Mouse (Mus musculus) liver, embryonic 12.5 days (tissue): ENCODE results near the gene Nbr1. TPM values are rescaled to one million over a fixed set of nuclear protein-coding genes. Genes with fewer than 3 reads are reported as not detected.
"Not testable (repeated sequence)": the region's sequence is repeated elsewhere in the genome, so short reads cannot be mapped to it uniquely, and the experiment has no call there.

ENCODE experiments used
- ATAC-seq: fragments of 200-750 bp; cut with Nextera tagmentation; 2 replicates; pipeline ENCODE4 v1.8.0; 2017; ENCODE audit warnings: moderate number of reproducible peaks, mild to moderate bottlenecking, moderate library complexity
- H3K27ac ChIP-seq: fragments of 300-500 bp; sonication (generic); 2 replicates; pipeline ENCODE4 v1.5.1; 2016; ENCODE audit warnings: mild to moderate bottlenecking
- H3K27me3 ChIP-seq: fragments of 300-500 bp; sonication (generic); replicated peaks from 2 replicates; pipeline ENCODE4 v1.6.1; 2016; ENCODE audit warnings: mild to moderate bottlenecking, moderate library complexity
- H3K36me3 ChIP-seq: fragments of 300-500 bp; sonication (generic); 2 replicates; pipeline ENCODE4 v1.6.1; 2016; ENCODE audit warnings: mild to moderate bottlenecking, moderate library complexity
- H3K4me1 ChIP-seq: fragments of 300-500 bp; sonication (generic); 2 replicates; pipeline ENCODE4 v1.6.1; 2016
- H3K4me2 ChIP-seq: fragments of 300-500 bp; sonication (generic); 2 replicates; pipeline ENCODE4 v1.6.1; 2016; ENCODE audit warnings: mild to moderate bottlenecking, moderate library complexity
- H3K4me3 ChIP-seq: fragments of 300-500 bp; sonication (generic); 2 replicates; pipeline ENCODE4 v1.5.1; 2016; ENCODE audit warnings: mild to moderate bottlenecking, moderate library complexity
- H3K9ac ChIP-seq: fragments of 300-500 bp; sonication (generic); 2 replicates; pipeline ENCODE4 v1.6.1; 2016; ENCODE audit warnings: mild to moderate bottlenecking, moderate library complexity
- H3K9me3 ChIP-seq: fragments of 300-500 bp; sonication (generic); replicated peaks from 2 replicates; pipeline ENCODE4 v1.6.1; 2016; ENCODE audit warnings: mild to moderate bottlenecking, moderate library complexity
- WGBS: fragments of 180-500 bp; shearing (Covaris S2); methylation state at CpG from one replicate; pipeline ENCODE4 v1.1.7; 2016; ENCODE audit not compliant: insufficient replicate concordance; 5-methylcytosine and 5-hydroxymethylcytosine counted together
- polyA plus RNA-seq: library from polyadenylated mRNA; unstranded; fragments of >200 nt; fragmentation: Nextera tagmentation; extraction: Ambion mirVana; gene quantifications from 2 replicates; pipeline ENCODE4 v1.2.1, GENCODE M21; 2016

Gene Nbr1
- polyA plus RNA-seq, 1 experiment from 2014 or later, result 45.1 TPM

DNA sequence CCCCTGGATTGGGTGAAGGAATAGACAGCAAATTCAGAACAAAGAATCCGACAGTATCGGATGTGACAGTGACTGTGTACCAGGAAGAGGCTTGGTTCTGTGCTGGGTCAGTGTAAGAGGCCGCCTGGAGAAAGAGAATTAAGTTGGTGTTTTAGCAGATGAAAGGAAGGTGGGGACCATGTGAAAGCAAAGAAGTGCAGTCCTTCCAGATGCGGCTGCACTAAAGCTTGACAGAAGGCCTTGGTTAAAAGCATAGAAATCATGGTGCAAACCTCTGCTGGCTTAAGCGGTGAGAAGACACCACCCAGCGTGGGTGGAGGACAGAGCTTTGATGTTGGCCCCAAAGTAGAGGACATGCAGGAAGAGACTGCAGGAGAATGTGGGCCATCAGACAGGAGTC is 61.6 kb downstream of the Nbr1 start:
- H3K27ac ChIP-seq, result no peak overlapping the region
- ATAC-seq, result no peak
- WGBS, result 69% methylated on average over 6 of the region's 6 CpGs
- H3K9me3 ChIP-seq, result no peaks in the 10 kb centered on the region
- no peak overlapping the region for H3K4me2 ChIP-seq
- peaks cover 58% of the 10 kb centered on the region for H3K4me1 ChIP-seq
- H3K9ac ChIP-seq, result no peak overlapping the region
- H3K4me3 ChIP-seq, result no peak overlapping the region
- no peaks in the 10 kb centered on the region for H3K36me3 ChIP-seq
- H3K27me3 ChIP-seq, result peaks cover 12% of the 10 kb centered on the region; the same call in 1 of the 2 replicates

DNA sequence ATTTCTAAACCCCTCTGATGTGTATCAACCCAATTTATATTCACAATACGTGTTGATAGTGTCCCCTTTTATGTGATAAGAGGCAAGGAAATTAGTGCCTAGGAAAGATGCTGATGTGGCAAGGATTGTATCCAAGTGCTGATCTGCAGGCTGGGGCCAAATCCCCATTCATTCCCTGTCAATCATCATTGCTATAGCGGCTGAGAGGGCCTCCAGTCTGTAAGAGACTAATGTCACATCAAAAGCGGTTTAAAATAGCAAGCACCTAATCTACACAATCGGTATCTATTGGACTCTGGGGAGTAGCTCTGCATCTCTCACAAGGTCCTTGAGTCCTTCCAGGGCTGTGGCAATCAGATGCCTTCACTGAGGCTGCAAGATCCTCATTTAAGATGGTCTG is 62.2 kb downstream of the Nbr1 start:
- Histone ChIP-seq H3K27me3 (peaks cover 12% of the 10 kb centered on the region; the same call in 1 of the 2 replicates), H3K36me3 (no peaks in the 10 kb centered on the region), H3K27ac (no peak overlapping the region), H3K4me2 (no peak overlapping the region), H3K4me1 (peaks cover 58% of the 10 kb centered on the region), H3K9ac (no peak overlapping the region), H3K9me3 (no peaks in the 10 kb centered on the region), H3K4me3 (no peak overlapping the region)
- no peak for ATAC-seq
- 56% methylated on average over 4 of the region's 4 CpGs for WGBS

DNA sequence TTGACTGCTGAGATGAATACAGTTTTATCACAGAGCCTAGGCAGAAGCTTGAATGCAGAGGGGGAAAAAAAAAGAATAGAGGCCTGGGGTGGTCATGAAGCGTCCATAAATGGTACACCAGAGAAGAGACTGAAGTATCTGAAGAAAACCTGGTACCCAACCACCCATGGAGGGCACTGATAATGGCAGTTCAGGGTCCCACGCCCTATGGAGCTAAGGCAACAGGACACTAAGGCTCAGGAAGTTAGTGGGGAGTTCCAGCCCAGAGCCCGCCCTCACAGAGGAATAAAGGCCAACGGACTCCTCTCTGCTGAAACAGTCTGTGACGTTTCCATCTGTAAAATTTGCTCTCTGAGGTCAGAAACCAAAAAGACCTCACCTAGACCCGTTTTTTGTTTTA is 63.4 kb downstream of the Nbr1 start:
- H3K4me3 ChIP-seq, result no peak overlapping the region
- WGBS, result 37% methylated on average over 6 of the region's 6 CpGs
- H3K27me3 ChIP-seq, result peaks cover 12% of the 10 kb centered on the region; the same call in 1 of the 2 replicates
- peak; percentile 74 for ATAC-seq
- H3K4me1 ChIP-seq, result peaks cover 53% of the 10 kb centered on the region
- no peaks in the 10 kb centered on the region for H3K36me3 ChIP-seq
- H3K9me3 ChIP-seq, result no peaks in the 10 kb centered on the region
- H3K4me2 ChIP-seq, result peak overlapping the region; percentile 17
- H3K27ac ChIP-seq, result peak overlapping the region; percentile 37; the same call in 1 of the 2 replicates
- no peak overlapping the region for H3K9ac ChIP-seq

DNA sequence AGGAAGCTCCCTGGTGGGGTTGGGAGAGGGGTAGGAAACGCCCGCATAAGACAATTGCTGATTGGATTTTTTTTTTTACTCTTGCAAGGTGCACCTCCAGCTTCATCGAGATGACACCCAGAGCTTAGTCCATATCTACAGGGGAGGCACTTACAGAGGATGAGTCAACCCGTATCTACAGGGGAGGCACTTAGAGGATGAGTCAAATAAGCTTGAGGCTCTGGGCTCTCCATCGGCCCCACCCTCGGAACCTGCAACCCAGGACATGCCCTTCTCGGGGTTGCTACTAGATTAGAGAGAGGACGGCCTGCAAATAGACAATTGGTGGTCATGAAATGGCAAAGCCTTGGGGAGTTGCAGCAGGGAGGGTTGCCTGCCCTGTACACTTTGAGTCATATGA is 64.2 kb downstream of the Nbr1 start:
- Histone ChIP-seq H3K27me3 (peaks cover 12% of the 10 kb centered on the region; the same call in 1 of the 2 replicates), H3K4me2 (peak overlapping the region; percentile 17), H3K4me3 (no peak overlapping the region), H3K36me3 (no peaks in the 10 kb centered on the region), H3K27ac (no peak overlapping the region; the same call in 1 of the 2 replicates), H3K9ac (no peak overlapping the region), H3K4me1 (peaks cover 46% of the 10 kb centered on the region), H3K9me3 (no peaks in the 10 kb centered on the region)
- peak; percentile 67 for ATAC-seq
- WGBS, result 58% methylated on average over 8 of the region's 8 CpGs

DNA sequence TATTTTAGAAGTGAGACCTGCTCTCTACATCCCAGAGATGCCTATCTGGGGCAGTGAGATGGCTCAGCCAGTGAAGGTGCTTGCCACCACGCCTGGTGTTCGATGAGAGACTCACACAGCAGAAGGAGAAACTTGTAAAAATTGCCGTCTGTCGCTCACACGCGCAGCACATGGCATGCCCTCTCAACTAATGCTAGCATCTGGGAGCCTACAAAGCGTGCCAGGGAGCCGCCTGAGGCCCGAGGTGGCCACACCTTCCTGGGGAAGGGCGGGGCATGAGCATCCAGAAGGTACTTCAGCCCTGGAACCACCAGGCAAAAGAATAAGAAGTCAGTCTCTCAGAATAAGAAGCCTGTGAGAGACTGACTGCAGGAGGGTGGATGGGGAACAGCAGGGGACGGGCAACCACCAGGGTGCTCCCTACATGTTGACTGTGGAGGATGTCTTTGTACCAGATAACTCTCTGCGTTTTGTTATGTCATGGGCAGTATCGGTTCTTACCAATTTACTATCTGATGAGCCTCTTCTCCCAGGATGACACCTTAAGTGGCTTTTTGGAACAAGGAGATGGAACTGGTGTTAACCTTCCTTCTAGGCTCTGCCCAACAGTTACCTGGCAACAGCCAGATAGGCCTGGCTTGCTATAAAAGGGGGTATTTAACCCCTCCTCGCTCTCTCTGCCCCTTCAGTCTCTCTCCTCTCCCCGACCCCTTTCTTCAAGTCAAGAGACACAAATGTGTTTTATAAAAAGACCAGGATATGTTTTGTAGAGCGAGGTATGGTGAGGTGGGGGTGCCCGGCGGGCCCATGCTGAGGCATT is 65.2 kb downstream of the Nbr1 start:
- Histone ChIP-seq H3K27ac (peak overlapping the region; percentile 11), H3K9ac (0 out of 2 replicates have a peak overlapping the region, but pooled peaks have one; percentile 15), H3K4me3 (no peak overlapping the region), H3K4me2 (peak overlapping the region; percentile 29), H3K27me3 (peaks cover 12% of the 10 kb centered on the region; the same call in 1 of the 2 replicates), H3K9me3 (no peaks in the 10 kb centered on the region), H3K36me3 (no peaks in the 10 kb centered on the region), H3K4me1 (peaks cover 46% of the 10 kb centered on the region)
- no peak for ATAC-seq
- 28% methylated on average over 18 of the region's 18 CpGs for WGBS

DNA sequence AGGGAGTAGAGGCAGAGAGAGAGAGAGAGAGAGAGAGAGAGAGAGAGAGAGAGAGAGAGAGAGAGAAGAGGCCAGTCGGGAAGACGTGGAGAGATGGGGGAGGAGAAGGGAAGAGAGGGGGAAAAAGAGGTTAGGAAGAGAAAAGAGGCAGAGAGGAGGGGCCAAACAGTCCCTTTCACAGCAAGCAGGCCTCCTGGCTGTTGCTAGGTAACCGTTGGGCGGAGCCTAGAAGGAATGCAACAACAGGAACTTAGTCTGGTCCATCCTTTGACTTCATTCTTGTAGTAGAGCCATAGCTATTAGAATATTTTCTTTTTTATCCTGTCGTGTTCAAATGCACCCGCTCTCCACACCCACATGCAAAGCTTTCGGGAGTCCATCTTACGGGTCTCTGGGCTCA is 65.9 kb downstream of the Nbr1 start:
- H3K4me1 ChIP-seq, result peaks cover 46% of the 10 kb centered on the region
- H3K4me2 ChIP-seq, result peak overlapping the region; percentile 29; the same call in 1 of the 2 replicates
- peak overlapping the region; percentile 15; the same call in 1 of the 2 replicates for H3K9ac ChIP-seq
- peak overlapping the region; percentile 11; the same call in 1 of the 2 replicates for H3K27ac ChIP-seq
- 14% methylated on average over 8 of the region's 8 CpGs for WGBS
- no peak for ATAC-seq
- no peak overlapping the region for H3K4me3 ChIP-seq
- H3K9me3 ChIP-seq, result no peaks in the 10 kb centered on the region
- H3K36me3 ChIP-seq, result no peaks in the 10 kb centered on the region
- peaks cover 12% of the 10 kb centered on the region; the same call in 1 of the 2 replicates for H3K27me3 ChIP-seq

DNA sequence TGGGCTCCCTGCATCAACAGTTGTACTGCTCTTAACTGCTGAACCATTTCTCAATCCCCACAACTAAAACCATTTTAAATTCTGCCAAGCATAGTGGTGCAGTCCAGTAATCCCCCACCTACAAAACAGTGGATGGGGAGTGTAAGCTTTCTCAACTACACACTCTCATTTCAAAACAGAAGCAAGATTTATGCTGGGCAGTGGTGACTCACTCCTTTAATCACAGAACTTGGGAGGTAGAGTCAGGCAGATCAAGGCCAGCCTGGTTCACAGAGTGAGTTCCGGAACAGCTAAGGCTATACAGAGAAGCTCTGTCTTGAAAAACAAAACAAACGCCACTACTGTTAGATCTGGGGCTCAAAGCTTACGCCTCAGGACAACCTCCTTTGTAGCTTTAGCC is 66.6 kb downstream of the Nbr1 start:
- Histone ChIP-seq H3K9ac (no peak overlapping the region), H3K4me1 (peaks cover 46% of the 10 kb centered on the region), H3K27ac (no peak overlapping the region), H3K4me3 (no peak overlapping the region), H3K4me2 (no peak overlapping the region), H3K9me3 (peaks cover under 1% of the 10 kb centered on the region; the same call in 1 of the 2 replicates), H3K27me3 (peaks cover 12% of the 10 kb centered on the region; the same call in 1 of the 2 replicates), H3K36me3 (no peaks in the 10 kb centered on the region)
- WGBS, result 69% methylated on average over 3 of the region's 3 CpGs
- ATAC-seq, result no peak

DNA sequence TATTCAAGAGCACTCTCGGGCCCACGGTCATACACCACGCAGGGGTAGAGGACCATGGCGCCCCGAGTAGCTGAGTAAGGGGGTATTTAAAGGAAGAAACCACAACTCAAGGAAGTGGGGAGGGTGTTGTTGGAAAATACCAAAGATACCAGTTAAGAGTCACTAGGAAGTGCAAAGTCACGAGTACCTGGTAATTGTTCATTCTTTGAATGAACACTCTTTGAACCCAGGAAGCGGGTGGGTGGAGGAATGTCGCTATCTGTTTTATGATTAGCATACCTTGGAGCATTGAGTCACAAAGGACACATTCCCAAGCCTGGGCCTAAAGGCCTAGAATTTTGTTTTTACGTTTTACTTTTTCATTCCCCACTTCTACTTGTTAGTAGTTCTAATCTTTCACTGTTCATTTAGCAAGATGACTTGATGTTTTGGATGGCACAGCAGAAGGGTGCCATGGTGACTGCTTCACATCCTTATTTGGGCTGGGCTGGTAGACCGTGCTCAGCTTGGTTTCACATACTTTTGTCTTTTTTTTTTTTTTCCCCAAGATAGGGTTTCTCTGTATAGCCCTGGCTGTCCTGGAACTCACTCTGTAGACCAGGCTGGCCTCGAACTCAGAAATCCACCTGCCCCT is 68.2 kb downstream of the Nbr1 start:
- Histone ChIP-seq H3K4me1 (peaks cover 35% of the 10 kb centered on the region), H3K27me3 (peaks cover 12% of the 10 kb centered on the region; the same call in 1 of the 2 replicates)
- H3K4me2 ChIP-seq, H3K27ac ChIP-seq, H3K36me3 ChIP-seq, H3K4me3 ChIP-seq, ATAC-seq, H3K9me3 ChIP-seq, H3K9ac ChIP-seq: not testable (repeated sequence)
- WGBS, result 70% methylated on average over 11 of the region's 11 CpGs

DNA sequence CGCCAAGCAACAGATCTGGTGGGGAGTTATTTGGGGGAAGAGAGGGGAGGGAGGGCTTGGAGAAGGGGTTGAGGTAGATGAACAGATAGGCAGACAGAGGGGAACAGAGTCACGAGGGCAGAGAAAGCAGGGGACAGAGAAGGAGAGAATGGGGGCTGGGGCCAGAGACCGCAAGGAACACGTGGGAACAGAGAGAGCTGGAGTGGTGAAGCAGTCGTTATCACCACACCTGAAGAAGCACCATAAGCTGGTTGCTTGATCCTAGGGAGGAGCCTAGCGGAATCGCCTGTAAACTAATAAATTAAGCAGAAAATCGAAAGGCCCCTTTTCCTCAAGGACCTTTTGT is 74.7 kb downstream of the Nbr1 start:
- peaks cover 3% of the 10 kb centered on the region; the same call in 1 of the 2 replicates for H3K9me3 ChIP-seq
- peak overlapping the region; percentile 99 for H3K27ac ChIP-seq
- peak overlapping the region; percentile 79 for H3K4me2 ChIP-seq
- peak overlapping the region; percentile 69 for H3K9ac ChIP-seq
- no peaks in the 10 kb centered on the region for H3K36me3 ChIP-seq
- H3K4me1 ChIP-seq, result peaks cover 33% of the 10 kb centered on the region
- peak overlapping the region; percentile 55 for H3K4me3 ChIP-seq
- WGBS, result 4% methylated on average over 8 of the region's 8 CpGs
- no peaks in the 10 kb centered on the region for H3K27me3 ChIP-seq
- peak; percentile 25 for ATAC-seq

DNA sequence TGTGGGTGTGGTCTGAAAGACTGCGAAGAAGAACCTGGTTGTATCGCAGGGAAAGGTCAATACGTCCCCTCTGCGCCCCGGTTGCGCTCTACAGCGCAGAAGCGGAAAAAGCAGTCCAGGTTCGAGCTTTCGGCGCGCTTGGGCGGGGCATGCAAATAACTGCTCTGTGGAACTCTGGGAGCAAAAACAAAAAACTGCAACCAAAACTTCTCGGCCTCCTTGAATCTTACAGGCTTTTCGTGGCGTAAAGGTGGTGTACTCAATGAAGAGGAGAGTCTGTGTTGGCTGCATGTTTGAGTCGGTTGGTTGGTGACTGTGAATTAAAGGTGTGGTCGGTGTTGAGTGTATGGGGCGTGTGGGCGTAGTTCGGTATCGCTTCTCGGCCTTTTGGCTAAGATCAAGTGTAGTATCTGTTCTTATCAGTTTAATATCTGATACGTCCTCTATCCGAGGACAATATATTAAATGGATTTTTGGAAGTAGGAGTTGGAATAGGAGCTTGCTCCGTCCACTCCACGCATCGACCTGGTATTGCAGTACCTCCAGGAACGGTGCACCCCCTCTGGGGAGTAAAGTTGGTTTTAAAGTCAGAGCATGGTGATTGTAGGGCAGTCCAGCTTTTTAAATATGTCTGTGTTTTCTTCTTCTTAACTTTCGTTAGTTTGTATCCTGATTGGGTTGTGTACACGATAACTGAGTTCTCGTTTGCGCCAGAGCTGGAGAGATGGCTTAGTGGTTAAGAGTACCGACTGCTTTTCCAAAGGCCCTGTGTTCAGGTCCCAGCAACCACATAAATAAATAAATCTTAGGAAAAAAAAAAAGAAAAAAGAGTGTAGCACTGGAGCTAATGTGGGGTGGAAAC is 75.3 kb downstream of the Nbr1 start, which contains the start of gene Rdm1:
TSS of gene Rdm1 (plus strand) at position 201 of the 862 bp plus-strand sequence.
- peak; percentile 90 for ATAC-seq
- WGBS, result 0% methylated on average over 32 of the region's 34 CpGs
- peak within 1 kb of the TSS; percentile 99 for H3K27ac ChIP-seq

DNA sequence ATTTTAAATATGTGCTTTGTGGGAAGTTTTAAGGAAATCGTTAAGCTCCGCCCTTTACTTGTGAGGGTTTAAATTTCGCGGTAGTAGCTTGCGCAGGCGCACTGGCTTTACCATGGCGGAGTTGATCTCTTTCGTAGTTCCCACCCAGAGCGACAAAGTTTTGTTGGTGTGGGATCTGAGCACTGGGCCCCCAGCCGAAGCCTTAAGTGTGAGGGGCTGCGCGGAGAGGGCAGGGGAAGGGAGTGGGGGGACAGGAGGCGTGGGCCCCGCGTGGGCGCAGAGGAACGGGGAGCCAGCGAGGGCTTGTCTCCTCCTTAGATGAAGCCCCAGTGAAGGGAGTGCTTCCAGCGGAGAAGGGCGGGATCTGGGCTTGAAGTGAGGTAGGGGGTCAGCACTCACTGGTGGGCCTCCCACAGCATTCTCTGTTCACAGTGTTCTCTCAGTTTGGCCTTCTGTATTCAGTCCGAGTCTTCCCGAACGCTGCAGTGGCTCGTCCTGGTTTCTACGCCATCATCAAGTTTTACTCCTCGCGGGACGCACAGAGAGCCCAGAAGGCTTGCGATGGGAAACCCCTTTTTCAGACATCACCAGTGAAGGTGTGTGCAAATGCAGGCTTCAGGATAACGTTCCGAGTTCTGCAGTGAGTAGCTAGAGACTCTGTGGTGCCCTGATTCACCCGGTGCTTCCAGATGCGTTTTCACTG is 76.1 kb downstream of the Nbr1 start:
- under 1% methylated on average over 33 of the region's 33 CpGs for WGBS
- peaks cover 33% of the 10 kb centered on the region for H3K4me1 ChIP-seq
- peak overlapping the region; percentile 99 for H3K27ac ChIP-seq
- H3K9me3 ChIP-seq, result peaks cover 3% of the 10 kb centered on the region; the same call in 1 of the 2 replicates
- H3K4me3 ChIP-seq, result peak overlapping the region; percentile 56
- H3K4me2 ChIP-seq, result peak overlapping the region; percentile 79
- ATAC-seq, result no peak; the same call in 1 of the 2 replicates
- H3K36me3 ChIP-seq, result no peaks in the 10 kb centered on the region
- H3K27me3 ChIP-seq, result no peaks in the 10 kb centered on the region
- peak overlapping the region; percentile 76 for H3K9ac ChIP-seq

More for the DNA sequence above, 75.3 kb downstream of the Nbr1 start, which contains the start of gene Rdm1:
- no peaks in the 10 kb centered on the region for H3K36me3 ChIP-seq
- H3K9ac ChIP-seq, result peak within 1 kb of the TSS; percentile 76
- H3K4me3 ChIP-seq, result peak within 1 kb of the TSS; percentile 56
- peak within 1 kb of the TSS; percentile 79 for H3K4me2 ChIP-seq
- H3K4me1 ChIP-seq, result peaks cover 33% of the 10 kb centered on the region
- H3K27me3 ChIP-seq, result no peaks in the 10 kb centered on the region
- peaks cover 3% of the 10 kb centered on the region; the same call in 1 of the 2 replicates for H3K9me3 ChIP-seq
